10 mouse cellular contexts compared by ENCODE assay signal in genomic region chr11:102754416-102754815, GRCm38 (mm10). TPM values are rescaled to one million over a fixed set of nuclear protein-coding genes. Genes with fewer than 3 reads are reported as not detected.
DNase-seq lines count a peak whose midpoint lies in the region; ATAC-seq lines count a peak whose summit lies in the region.
"Had no signal": no experiment of that assay in that cellular context is flagged by ENCODE, and none has a peak within 500 bp of the region (broad histone marks: within the 10 kb centered on the region; RNA-seq: fewer than 3 reads in every experiment).

No protein-coding gene starts in this region.

- H3K9ac ChIP-seq in kidney, embryonic 16.5 days (replicated peaks; ENCODE audit: low read length) = peak overlapping the region; percentile 45
- no peak overlapping the region for H3K9ac ChIP-seq in intestine, embryonic 15.5 days
- H3K9ac ChIP-seq in neural tube, embryonic 15.5 days (replicated peaks) = no peak overlapping the region
- H3K9ac ChIP-seq: liver, embryonic 14.5 days had no signal

- H3K4me3 ChIP-seq in kidney, embryonic 16.5 days (ENCODE audit: low read length) = no peak overlapping the region
- H3K4me3 ChIP-seq in forebrain, embryonic 10.5 days = peak overlapping the region; percentile 17; the same call in 1 of the 2 replicates
- no peak overlapping the region for H3K4me3 ChIP-seq in intestine, embryonic 15.5 days (replicated peaks)
- H3K4me3 ChIP-seq in neural tube, embryonic 15.5 days (replicated peaks) = 0 out of 2 replicates have a peak overlapping the region, but pooled peaks have one; percentile 9

- no peak overlapping the region for H3K27ac ChIP-seq in kidney, embryonic 16.5 days (ENCODE audit: low read length)
- H3K27ac ChIP-seq in forebrain, embryonic 10.5 days = peak overlapping the region; percentile 81
- no peak overlapping the region for H3K27ac ChIP-seq in intestine, embryonic 15.5 days
- peak overlapping the region; percentile 45 for H3K27ac ChIP-seq in neural tube, embryonic 15.5 days (replicated peaks)
- H3K27ac ChIP-seq: gastrocnemius, adult 2 months; liver, embryonic 14.5 days had no signal

- no peaks in the 10 kb centered on the region for H3K9me3 ChIP-seq in kidney, embryonic 16.5 days (ENCODE audit: low read length)
- no peaks in the 10 kb centered on the region for H3K9me3 ChIP-seq in forebrain, embryonic 10.5 days
- no peaks in the 10 kb centered on the region for H3K9me3 ChIP-seq in intestine, embryonic 15.5 days
- no peaks in the 10 kb centered on the region for H3K9me3 ChIP-seq in neural tube, embryonic 15.5 days (replicated peaks)

- WGBS in kidney, embryonic 16.5 days = 36% methylated on average over 4 of the region's 4 CpGs
- WGBS in forebrain, embryonic 10.5 days = 64% methylated on average over 4 of the region's 4 CpGs
- 25% methylated on average over 4 of the region's 4 CpGs for WGBS in intestine, embryonic 15.5 days
- WGBS in neural tube, embryonic 15.5 days = 23% methylated on average over 4 of the region's 4 CpGs

- H3K36me3 ChIP-seq in kidney, embryonic 16.5 days (ENCODE audit: insufficient read depth, low read length) = no peaks in the 10 kb centered on the region
- no peaks in the 10 kb centered on the region for H3K36me3 ChIP-seq in forebrain, embryonic 10.5 days (replicated peaks)
- no peaks in the 10 kb centered on the region for H3K36me3 ChIP-seq in intestine, embryonic 15.5 days
- H3K36me3 ChIP-seq in neural tube, embryonic 15.5 days = no peaks in the 10 kb centered on the region

- ATAC-seq in kidney, embryonic 16.5 days (ENCODE audit: low FRiP score, low TSS enrichment) = no peak
- ATAC-seq in intestine, embryonic 15.5 days = no peak
- 0 out of 2 replicates have a peak, but pooled peaks have one; percentile 33 for ATAC-seq in neural tube, embryonic 15.5 days (ENCODE audit: low FRiP score)

- DNase-seq in kidney, adult 8-10 months = no peak
- DNase-seq in forebrain, embryonic 10.5 days (ENCODE audit: extremely low spot score, low spot score) = no peak
- DNase-seq in cerebellum, adult 9-10 months = no peak
- no peak for DNase-seq in right cerebral cortex, adult 2 months (ENCODE audit: low spot score in 2 of 2)
- DNase-seq in MN1 (ENCODE audit: low spot score) = no peak
- DNase-seq: gastrocnemius, adult 2 months had no signal

- H3K4me1 ChIP-seq in kidney, embryonic 16.5 days (ENCODE audit: insufficient read depth, low read length) = peaks cover 14% of the 10 kb centered on the region
- H3K4me1 ChIP-seq in forebrain, embryonic 10.5 days = peaks cover 41% of the 10 kb centered on the region
- peaks cover 9% of the 10 kb centered on the region for H3K4me1 ChIP-seq in intestine, embryonic 15.5 days (replicated peaks)
- H3K4me1 ChIP-seq in neural tube, embryonic 15.5 days = peaks cover 22% of the 10 kb centered on the region

- H3K4me2 ChIP-seq in kidney, embryonic 16.5 days (replicated peaks; ENCODE audit: low read depth, low read length) = peak overlapping the region; percentile 35
- peak overlapping the region; percentile 42 for H3K4me2 ChIP-seq in intestine, embryonic 15.5 days (replicated peaks)
- H3K4me2 ChIP-seq in neural tube, embryonic 15.5 days = peak overlapping the region; percentile 50

- no peaks in the 10 kb centered on the region for H3K27me3 ChIP-seq in kidney, embryonic 16.5 days (ENCODE audit: insufficient read depth, low read length)
- peaks cover 28% of the 10 kb centered on the region for H3K27me3 ChIP-seq in forebrain, embryonic 10.5 days (ENCODE audit: poor library complexity, severe bottlenecking)
- no peaks in the 10 kb centered on the region; the same call in 1 of the 2 replicates for H3K27me3 ChIP-seq in intestine, embryonic 15.5 days (replicated peaks)
- H3K27me3 ChIP-seq in neural tube, embryonic 15.5 days (replicated peaks) = no peaks in the 10 kb centered on the region

RNA-seq across cellular contexts. Expression of gene Adam11, which starts 6.8 kb away (rescaled TPM):
- polyA plus RNA-seq in kidney, embryonic 16.5 days (2015; fragmentation: Nextera tagmentation; extraction: Ambion mirVana) = 8.7 and 8.8 TPM in 2 replicates
- 11.7 and 13.2 TPM in 2 replicates for polyA plus RNA-seq in forebrain, embryonic 10.5 days (2016; fragmentation: Nextera tagmentation; extraction: Ambion mirVana)
- 3.9 and 4.6 TPM in 2 replicates for polyA plus RNA-seq in intestine, embryonic 15.5 days (2015; fragmentation: Nextera tagmentation; extraction: Ambion mirVana)
- polyA plus RNA-seq in neural tube, embryonic 15.5 days (2015; fragmentation: Nextera tagmentation; extraction: Ambion mirVana) = 28.3 and 34.0 TPM in 2 replicates

RNA-seq across cellular contexts. Expression of gene Ccdc43, which starts 56.8 kb away (rescaled TPM):
- 51.9 and 52.1 TPM in 2 replicates for polyA plus RNA-seq in kidney, embryonic 16.5 days (2015; fragmentation: Nextera tagmentation; extraction: Ambion mirVana)
- polyA plus RNA-seq in forebrain, embryonic 10.5 days (2016; fragmentation: Nextera tagmentation; extraction: Ambion mirVana) = 61.7 and 65.8 TPM in 2 replicates
- 40.0 and 46.7 TPM in 2 replicates for polyA plus RNA-seq in intestine, embryonic 15.5 days (2015; fragmentation: Nextera tagmentation; extraction: Ambion mirVana)
- 37.4 and 38.2 TPM in 2 replicates for polyA plus RNA-seq in neural tube, embryonic 15.5 days (2015; fragmentation: Nextera tagmentation; extraction: Ambion mirVana)

Comparison
In these comparisons a context has a peak if more than half of its experiments do, and no peak if none do; other contexts are left out.
1. H3K27ac ChIP-seq: peak in forebrain, embryonic 10.5 days (single experiment) and neural tube, embryonic 15.5 days (single experiment); none in kidney, embryonic 16.5 days (single experiment) and intestine, embryonic 15.5 days (single experiment).
2. H3K4me3 ChIP-seq: peak in forebrain, embryonic 10.5 days (single experiment) and neural tube, embryonic 15.5 days (single experiment); none in kidney, embryonic 16.5 days (single experiment) and intestine, embryonic 15.5 days (single experiment).
3. Peak in every context shown above with its lines, with median percentiles within 50 percentile points of each other: H3K4me2 ChIP-seq.